Mouse (Mus musculus) frontal cortex, adult (tissue): ENCODE measurements around the gene Gucy2e.

Experiments used
- ATAC-seq: cut with Nextera tagmentation; 2 replicates; pipeline ENCODE4 v1.9.2; 2017; ENCODE audit warnings: mild to moderate bottlenecking, moderate library complexity, mixed read lengths; ENCODE audit not compliant: low TSS enrichment

Gene Gucy2e

GRCm38 (mm10) chr11:69236926-69237260 lies at the start of gene Gucy2e:
Gucy2e (minus strand) TSS chr11:69237036.
- no peak for ATAC-seq

- ATAC-seq: no peak
These were observed 40.4 kb upstream of the Gucy2e start for GRCm38 (mm10) chr11:69277267-69277666.

GRCm38 (mm10) chr11:69276081-69276480 lies 39.2 kb upstream of the Gucy2e start:
- no peak for ATAC-seq

GRCm38 (mm10) chr11:69275650-69276049 lies 38.8 kb upstream of the Gucy2e start:
- no peak for ATAC-seq

- no peak for ATAC-seq
These were observed 35.4 kb upstream of the Gucy2e start for GRCm38 (mm10) chr11:69272122-69272740.

GRCm38 (mm10) chr11:69269575-69269974 lies 32.7 kb upstream of the Gucy2e start:
- ATAC-seq: peak; percentile 65; the same call in 1 of the 2 replicates

GRCm38 (mm10) chr11:69268100-69268499 lies 31.3 kb upstream of the Gucy2e start:
- ATAC-seq: no peak

- ATAC-seq: no peak
These were observed 30.5 kb upstream of the Gucy2e start for GRCm38 (mm10) chr11:69267341-69267740.

- peak; percentile 90 for ATAC-seq
These were observed 29.4 kb upstream of the Gucy2e start for GRCm38 (mm10) chr11:69266253-69266652.

- ATAC-seq: no peak
These were observed 28.6 kb upstream of the Gucy2e start for GRCm38 (mm10) chr11:69265410-69265809.

GRCm38 (mm10) chr11:69264276-69264675 lies 27.4 kb upstream of the Gucy2e start:
- no peak for ATAC-seq

- ATAC-seq: no peak
These were observed 23.3 kb upstream of the Gucy2e start for GRCm38 (mm10) chr11:69260111-69260510.

GRCm38 (mm10) chr11:69258287-69258686 lies 21.5 kb upstream of the Gucy2e start:
- peak; percentile 54; the same call in 1 of the 2 replicates for ATAC-seq

- no peak for ATAC-seq
These were observed 21.0 kb upstream of the Gucy2e start for GRCm38 (mm10) chr11:69257807-69258206.

- ATAC-seq: no peak
These were observed 20.2 kb upstream of the Gucy2e start for GRCm38 (mm10) chr11:69257072-69257471.

- no peak for ATAC-seq
These were observed 18.0 kb upstream of the Gucy2e start for GRCm38 (mm10) chr11:69254808-69255207.

GRCm38 (mm10) chr11:69253131-69253530 lies 16.3 kb upstream of the Gucy2e start:
- no peak for ATAC-seq

GRCm38 (mm10) chr11:69251953-69252352 lies 15.1 kb upstream of the Gucy2e start:
- no peak for ATAC-seq

GRCm38 (mm10) chr11:69251135-69251842 lies 14.5 kb upstream of the Gucy2e start:
- no peak for ATAC-seq

- ATAC-seq: no peak
These were observed 13.3 kb upstream of the Gucy2e start for GRCm38 (mm10) chr11:69250106-69250505.

- ATAC-seq: no peak
These were observed 12.3 kb upstream of the Gucy2e start for GRCm38 (mm10) chr11:69249131-69249530.

- no peak for ATAC-seq
These were observed 8.8 kb upstream of the Gucy2e start for GRCm38 (mm10) chr11:69245643-69246042.

- ATAC-seq: peak; percentile 69; the same call in 1 of the 2 replicates
These were observed 8.1 kb upstream of the Gucy2e start for GRCm38 (mm10) chr11:69244911-69245310.
